ENCODE assay signal across 23 mouse cellular contexts in the genomic region with DNA sequence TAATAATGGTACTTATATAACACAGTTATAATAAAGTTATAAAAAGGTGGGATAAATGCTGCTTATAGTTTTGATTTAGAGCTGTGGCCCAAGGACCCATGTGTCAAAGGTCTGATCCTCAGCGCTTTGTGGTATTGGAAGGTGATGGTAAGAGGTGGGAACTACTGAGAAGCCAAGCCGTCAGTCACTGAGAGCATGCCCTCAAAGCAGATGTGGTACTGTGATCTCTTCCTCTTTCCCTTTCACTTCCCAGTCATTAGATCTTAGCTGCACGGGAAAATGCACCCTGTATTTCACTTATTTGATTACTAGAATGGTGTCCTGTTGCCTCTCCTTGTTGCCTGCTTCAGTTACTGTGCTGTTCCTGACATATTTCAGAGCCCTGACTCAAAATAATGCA. TPM values are rescaled to one million over a fixed set of nuclear protein-coding genes. Genes with fewer than 3 reads are reported as not detected.
"Had no signal": no experiment of that assay in that cellular context is flagged by ENCODE, and none has a peak within 500 bp of the region (broad histone marks: within the 10 kb centered on the region; RNA-seq: fewer than 3 reads in every experiment).

No protein-coding gene starts in this region.

- H3K36me3 ChIP-seq: limb, embryonic 10.5 days; limb, embryonic 13.5 days; liver, embryonic 13.5 days; midbrain, embryonic 10.5 days; midbrain, embryonic 13.5 days had no signal

- ATAC-seq: intestine, postnatal 0 days; midbrain, embryonic 13.5 days; midbrain, embryonic 16.5 days had no signal

- H3K9ac ChIP-seq: limb, embryonic 13.5 days; liver, embryonic 13.5 days; lung, embryonic 14.5 days; midbrain, embryonic 13.5 days had no signal

- H3K9me3 ChIP-seq: limb, embryonic 10.5 days; limb, embryonic 13.5 days; liver, embryonic 13.5 days; midbrain, embryonic 13.5 days had no signal

- DNase-seq: kidney, adult 2 months; kidney, postnatal 25 days; layer of hippocampus, adult 9-11 months; liver; liver, embryonic 13.5 days; lung, embryonic 14.5 days; lung, postnatal 10 days; lung, postnatal 36 days; thymus, adult 2 months; thymus, postnatal 25 days had no signal

- H3K27me3 ChIP-seq: limb, embryonic 13.5 days; liver, embryonic 13.5 days; megakaryocyte, embryonic 14.5 days; midbrain, embryonic 13.5 days had no signal

- H3K4me3 ChIP-seq: layer of hippocampus, adult 2 months; limb, embryonic 10.5 days; limb, embryonic 13.5 days; liver, embryonic 13.5 days; megakaryocyte, embryonic 14.5 days; midbrain, embryonic 10.5 days; midbrain, embryonic 13.5 days had no signal

- H3K4me2 ChIP-seq: limb, embryonic 13.5 days; liver, embryonic 13.5 days; lung, embryonic 14.5 days; midbrain, embryonic 13.5 days had no signal

- H3K27ac ChIP-seq: kidney, postnatal 0 days; layer of hippocampus, adult 2 months; limb, embryonic 10.5 days; limb, embryonic 13.5 days; liver, embryonic 13.5 days; midbrain, embryonic 10.5 days; midbrain, embryonic 13.5 days; stomach, postnatal 0 days had no signal

- H3K4me1 ChIP-seq: liver, embryonic 13.5 days; megakaryocyte, embryonic 14.5 days had no signal

RNA-seq across cellular contexts. Expression of a gene that starts 59.9 kb away (rescaled TPM):
- polyA plus RNA-seq: kidney, embryonic 14.5 days; limb, embryonic 10.5 days; liver, embryonic 13.5 days; liver, embryonic 16.5 days; lung, embryonic 14.5 days; stomach, embryonic 14.5 days had no signal
